Mouse (Mus musculus) embryonic fibroblast, embryonic 13.5 days (primary cell): Measurements from ENCODE around the gene Rrp8. TPM values are rescaled to one million over a fixed set of nuclear protein-coding genes. Genes with fewer than 3 reads are reported as not detected.
A peak's percentile ranks its signal among the peaks of the same experiment; 100 is the strongest.
"Not testable (repeated sequence)": the region's sequence is repeated elsewhere in the genome, so short reads cannot be mapped to it uniquely, and the experiment has no call there.

ENCODE experiments used
- H3K27ac ChIP-seq: 2 replicates; pipeline ENCODE4 v1.5.1; 2012; ENCODE audit warnings: low read length, control low read depth, inconsistent platforms; ENCODE audit not compliant: insufficient read depth
- H3K4me1 ChIP-seq: 2 replicates; pipeline ENCODE4 v1.6.1; 2011; ENCODE audit warnings: low read length; ENCODE audit not compliant: control insufficient read depth, insufficient read depth
- H3K4me3 ChIP-seq: 2 replicates; pipeline ENCODE4 v1.5.1; 2011; ENCODE audit warnings: mild to moderate bottlenecking, control low read depth, low read length; ENCODE audit not compliant: insufficient read depth
- CTCF ChIP-seq: IDR thresholded peaks from 2 replicates; pipeline ENCODE4 v1.5.1; 2011; ENCODE audit warnings: mild to moderate bottlenecking, control low read depth, low read length, moderate library complexity, borderline replicate concordance; ENCODE audit not compliant: insufficient read depth
- POLR2A ChIP-seq: IDR thresholded peaks from 2 replicates; pipeline ENCODE4 v1.6.1; 2011; ENCODE audit warnings: low read depth, mild to moderate bottlenecking, control low read depth, low read length, moderate library complexity
- polyA plus RNA-seq: library from polyadenylated mRNA; stranded (reverse); fragments of >200 nt; gene quantifications from 2 replicates; pipeline ENCODE4 v1.2.4, GENCODE M21; 2011; ENCODE audit warnings: low read depth; ENCODE audit not compliant: missing spikeins, insufficient read length

Gene Rrp8
- polyA plus RNA-seq, 1 experiment, result 46.0 TPM

GRCm38 (mm10) chr7:105738286-105738685, 1.1 kb upstream of the Rrp8 start:
- peak overlapping the region; percentile 99 for H3K4me3 ChIP-seq
- peak overlapping the region; percentile 99 for H3K27ac ChIP-seq
- H3K4me1 ChIP-seq, result peaks cover 9% of the 10 kb centered on the region
- TF ChIP-seq POLR2A (no peak), CTCF (no peak)

- H3K27ac ChIP-seq, result peak overlapping the region; percentile 99
- peaks cover 9% of the 10 kb centered on the region for H3K4me1 ChIP-seq
- peak; percentile 18; the same call in 1 of the 2 replicates for TF ChIP-seq POLR2A
- TF ChIP-seq CTCF, result no peak
- H3K4me3 ChIP-seq, result peak overlapping the region; percentile 99
These were observed 463 bp upstream of the Rrp8 start for GRCm38 (mm10) chr7:105737648-105738047.

GRCm38 (mm10) chr7:105736264-105736901, 802 bp downstream of the Rrp8 start, which contains the start of gene Ilk:
Gene Ilk (plus strand): TSS chr7:105736592.
- peak within 1 kb of the TSS; percentile 99 for H3K4me3 ChIP-seq
- no peak for TF ChIP-seq CTCF
- peak; percentile 73 for TF ChIP-seq POLR2A
- peaks cover 9% of the 10 kb centered on the region for H3K4me1 ChIP-seq
- H3K27ac ChIP-seq, result peak within 1 kb of the TSS; percentile 99

- H3K4me1 ChIP-seq, result not testable (repeated sequence)
- Histone ChIP-seq H3K27ac (peak overlapping the region; percentile 78), H3K4me3 (peak overlapping the region; percentile 87)
These were observed 1.7 kb downstream of the Rrp8 start for GRCm38 (mm10) chr7:105735464-105735863.

- no peak for TF ChIP-seq CTCF
- TF ChIP-seq POLR2A, result no peak
- Histone ChIP-seq H3K4me3 (peak overlapping the region; percentile 87), H3K27ac (no peak overlapping the region), H3K4me1 (peaks cover 2% of the 10 kb centered on the region)
These were observed 2.4 kb downstream of the Rrp8 start for GRCm38 (mm10) chr7:105734826-105735225.

- no peaks in the 10 kb centered on the region for H3K4me1 ChIP-seq
- TF ChIP-seq CTCF (no peak), POLR2A (no peak)
These were observed 3.3 kb downstream of the Rrp8 start for GRCm38 (mm10) chr7:105733836-105734235.

GRCm38 (mm10) chr7:105728701-105729428, 8.3 kb downstream of the Rrp8 start:
- H3K4me3 ChIP-seq, result no peak overlapping the region
- no peaks in the 10 kb centered on the region for H3K4me1 ChIP-seq
- H3K27ac ChIP-seq, result no peak overlapping the region
- TF ChIP-seq POLR2A, result no peak
- TF ChIP-seq CTCF, result no peak

More at GRCm38 (mm10) chr7:105733836-105734235, 3.3 kb downstream of the Rrp8 start:
- H3K4me3 ChIP-seq, result no peak overlapping the region
- no peak overlapping the region for H3K27ac ChIP-seq

- Histone ChIP-seq H3K27ac (no peak overlapping the region), H3K4me3 (no peak overlapping the region), H3K4me1 (peaks cover 3% of the 10 kb centered on the region; the same call in 1 of the 2 replicates)
- no peak for TF ChIP-seq CTCF
- no peak for TF ChIP-seq POLR2A
These were observed 10.2 kb downstream of the Rrp8 start for GRCm38 (mm10) chr7:105726980-105727325.

- TF ChIP-seq POLR2A (no peak), CTCF (no peak; the same call in 1 of the 2 replicates)
- no peak overlapping the region for H3K4me3 ChIP-seq
- no peak overlapping the region for H3K27ac ChIP-seq
- peaks cover 8% of the 10 kb centered on the region; the same call in 1 of the 2 replicates for H3K4me1 ChIP-seq
These were observed 10.8 kb downstream of the Rrp8 start for GRCm38 (mm10) chr7:105726144-105726979.

- Histone ChIP-seq H3K4me1 (peaks cover 9% of the 10 kb centered on the region; the same call in 1 of the 2 replicates), H3K27ac (peak overlapping the region; percentile 47), H3K4me3 (no peak overlapping the region)
- TF ChIP-seq POLR2A (no peak), CTCF (no peak)
These were observed 15.3 kb downstream of the Rrp8 start for GRCm38 (mm10) chr7:105721916-105722315.
